Mouse (Mus musculus) neural tube, embryonic 12.5 days (tissue): ENCODE data around the gene Vgll2. TPM values are rescaled to one million over a fixed set of nuclear protein-coding genes. Genes with fewer than 3 reads are reported as not detected.

ENCODE experiments used
- ATAC-seq: fragments of 200-750 bp; cut with Nextera tagmentation; 2 replicates; pipeline ENCODE4 v1.8.0; 2017; ENCODE audit warnings: low read depth, mild to moderate bottlenecking, moderate TSS enrichment, moderate library complexity; ENCODE audit not compliant: low FRiP score
- H3K27ac ChIP-seq: fragments of 300-500 bp; sonication (generic); 2 replicates; pipeline ENCODE4 v1.5.1; 2016
- H3K27me3 ChIP-seq: fragments of 300-500 bp; sonication (generic); replicated peaks from 2 replicates; pipeline ENCODE4 v1.6.1; 2016; ENCODE audit warnings: mild to moderate bottlenecking
- H3K36me3 ChIP-seq: fragments of 300-500 bp; sonication (generic); 2 replicates; pipeline ENCODE4 v1.6.1; 2016; ENCODE audit warnings: mild to moderate bottlenecking
- H3K4me1 ChIP-seq: fragments of 300-500 bp; sonication (generic); 2 replicates; pipeline ENCODE4 v1.6.1; 2016
- H3K4me2 ChIP-seq: fragments of 300-500 bp; sonication (generic); replicated peaks from 2 replicates; pipeline ENCODE4 v1.6.1; 2016; ENCODE audit warnings: mild to moderate bottlenecking
- H3K4me3 ChIP-seq: fragments of 300-500 bp; sonication (generic); 2 replicates; pipeline ENCODE4 v1.5.1; 2016
- H3K9ac ChIP-seq: fragments of 300-500 bp; sonication (generic); 2 replicates; pipeline ENCODE4 v1.6.1; 2016; ENCODE audit warnings: mild to moderate bottlenecking
- H3K9me3 ChIP-seq: fragments of 300-500 bp; sonication (generic); 2 replicates; pipeline ENCODE4 v1.6.1; 2016; ENCODE audit warnings: mild to moderate bottlenecking
- WGBS: fragments of 180-500 bp; shearing (Covaris S2); methylation state at CpG from one replicate; pipeline ENCODE4 v1.1.7; 2016; 5-methylcytosine and 5-hydroxymethylcytosine counted together
- polyA plus RNA-seq: library from polyadenylated mRNA; unstranded; fragments of >200 nt; fragmentation: Nextera tagmentation; extraction: Ambion mirVana; gene quantifications from 2 replicates; pipeline ENCODE4 v1.2.1, GENCODE M21; 2016

Vgll2 gene
- polyA plus RNA-seq: 8.0 and 11.3 TPM in 2 replicates

DNA sequence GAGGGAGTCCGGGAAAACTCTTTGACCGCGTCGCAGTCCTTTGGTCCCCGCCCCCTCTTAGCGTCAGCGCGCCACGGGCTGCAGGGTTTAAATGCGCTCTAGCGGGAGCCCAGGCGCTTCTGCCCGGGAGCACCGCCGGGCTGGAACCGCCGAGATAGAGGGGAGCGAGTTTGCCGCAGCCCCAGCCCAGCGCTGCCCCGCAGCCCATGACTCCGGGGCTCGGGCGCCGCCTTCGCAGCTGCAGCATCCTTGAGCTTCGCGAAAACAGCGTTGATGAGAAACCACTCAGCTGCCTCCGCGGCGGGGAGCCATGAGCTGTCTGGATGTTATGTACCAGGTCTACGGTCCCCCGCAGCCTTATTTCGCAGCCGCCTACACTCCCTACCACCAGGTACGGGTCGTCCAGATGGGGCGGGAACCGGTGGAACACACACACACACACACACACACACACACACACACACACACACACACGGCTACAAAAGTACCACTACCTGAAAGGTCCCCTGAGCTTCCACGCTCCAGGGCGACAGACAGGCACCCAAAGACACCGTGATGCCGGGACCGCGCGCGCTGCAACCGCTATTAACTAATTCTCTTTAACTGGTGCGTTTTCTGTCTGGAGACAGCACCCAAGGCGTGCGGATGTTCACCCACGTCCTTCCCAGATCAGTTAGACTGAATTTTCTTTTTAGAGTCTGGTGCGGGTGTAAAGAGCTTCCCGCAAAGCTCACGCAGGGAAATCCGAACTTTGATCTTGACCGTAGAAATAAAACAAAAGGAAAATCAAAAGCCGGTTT, at the start of gene Vgll2:
TSS of gene Vgll2 (plus strand) at position 90 of the 800 bp plus-strand sequence.
- Histone ChIP-seq H3K4me2 (peak within 1 kb of the TSS; percentile 92), H3K4me3 (peak within 1 kb of the TSS; percentile 47), H3K9ac (peak within 1 kb of the TSS; percentile 38), H3K36me3 (no peaks in the 10 kb centered on the region), H3K27me3 (peaks cover 80% of the 10 kb centered on the region), H3K9me3 (no peaks in the 10 kb centered on the region), H3K27ac (no peak within 1 kb of the TSS), H3K4me1 (peaks cover 23% of the 10 kb centered on the region)
- peak; percentile 87 for ATAC-seq
- WGBS: under 1% methylated on average over 57 of the region's 60 CpGs

DNA sequence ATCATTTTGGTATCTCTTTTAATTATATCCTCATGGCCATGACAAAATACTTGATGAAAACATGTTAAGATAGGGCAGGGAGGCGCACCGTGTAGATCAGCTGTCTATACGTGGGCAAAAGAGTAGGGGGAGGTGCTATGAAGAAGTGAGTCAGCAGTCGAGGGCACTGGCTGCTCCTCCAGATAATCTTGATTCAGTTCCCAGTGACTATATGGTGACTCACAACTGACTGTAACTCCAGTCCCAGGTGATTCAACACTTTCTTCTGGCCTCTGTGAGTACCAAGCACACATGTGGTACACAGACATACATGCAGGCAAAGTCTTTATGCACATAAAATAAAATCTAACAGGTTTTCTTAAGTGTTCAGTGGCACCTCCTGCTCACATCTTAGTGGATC, 47.2 kb upstream of the Vgll2 start:
- WGBS: 82% methylated on average over 4 of the region's 4 CpGs
- no peak for ATAC-seq
- no peaks in the 10 kb centered on the region for H3K4me1 ChIP-seq

DNA sequence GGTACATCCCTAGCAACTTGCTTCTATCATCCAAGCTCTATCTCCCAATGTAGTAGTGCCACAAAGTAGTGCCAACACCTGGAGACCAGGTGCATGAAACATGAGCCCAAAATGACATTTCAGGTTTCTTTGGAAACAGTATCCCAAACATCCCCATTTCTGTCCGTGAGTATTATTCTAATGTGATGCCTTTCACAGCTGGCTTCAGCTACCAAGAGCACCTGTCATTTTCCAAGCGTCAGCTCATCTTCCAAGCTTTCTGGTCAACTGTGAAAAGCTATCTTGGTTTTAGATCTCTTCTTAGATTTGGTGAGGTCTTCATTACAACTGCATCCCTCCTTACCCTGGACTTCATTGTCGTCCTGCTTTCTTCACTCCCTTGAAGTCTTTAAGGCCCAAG, 46.7 kb upstream of the Vgll2 start:
- H3K27ac ChIP-seq: no peak overlapping the region
- no peaks in the 10 kb centered on the region for H3K9me3 ChIP-seq
- H3K9ac ChIP-seq: no peak overlapping the region
- no peak overlapping the region for H3K4me3 ChIP-seq
- H3K27me3 ChIP-seq: no peaks in the 10 kb centered on the region
- WGBS: 86% methylated on average over 3 of the region's 3 CpGs
- H3K36me3 ChIP-seq: no peaks in the 10 kb centered on the region
- no peaks in the 10 kb centered on the region for H3K4me1 ChIP-seq
- no peak for ATAC-seq
- no peak overlapping the region for H3K4me2 ChIP-seq

More for the DNA sequence above, 47.2 kb upstream of the Vgll2 start:
- no peak overlapping the region for H3K27ac ChIP-seq
- H3K9me3 ChIP-seq: no peaks in the 10 kb centered on the region
- H3K27me3 ChIP-seq: no peaks in the 10 kb centered on the region
- no peak overlapping the region for H3K4me2 ChIP-seq
- no peak overlapping the region for H3K9ac ChIP-seq
- H3K4me3 ChIP-seq: no peak overlapping the region
- no peaks in the 10 kb centered on the region for H3K36me3 ChIP-seq

DNA sequence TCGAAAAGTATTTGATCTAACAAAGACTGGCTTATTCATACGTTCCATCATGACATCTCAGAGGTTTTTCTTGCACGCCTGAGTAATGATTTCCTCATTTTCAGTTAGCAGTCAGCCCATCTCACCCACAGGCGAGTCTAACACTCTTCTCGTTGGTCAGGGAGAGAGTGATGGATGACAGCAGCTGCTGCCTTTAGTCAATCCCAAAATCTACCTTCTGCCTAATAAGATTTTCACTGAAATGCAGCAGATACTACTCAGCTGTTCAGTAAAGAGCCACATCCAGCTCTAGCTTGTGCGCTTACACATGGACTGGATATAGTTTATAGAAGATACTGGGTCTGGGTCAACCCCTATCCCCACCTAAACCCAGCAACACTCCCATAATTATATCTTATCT, 40.7 kb upstream of the Vgll2 start:
- no peaks in the 10 kb centered on the region for H3K36me3 ChIP-seq
- no peak for ATAC-seq
- no peak overlapping the region for H3K4me2 ChIP-seq
- no peak overlapping the region for H3K9ac ChIP-seq
- no peak overlapping the region for H3K27ac ChIP-seq
- H3K4me3 ChIP-seq: no peak overlapping the region
- no peaks in the 10 kb centered on the region for H3K4me1 ChIP-seq
- WGBS: 80% methylated on average over 6 of the region's 6 CpGs
- H3K27me3 ChIP-seq: no peaks in the 10 kb centered on the region
- H3K9me3 ChIP-seq: no peaks in the 10 kb centered on the region

DNA sequence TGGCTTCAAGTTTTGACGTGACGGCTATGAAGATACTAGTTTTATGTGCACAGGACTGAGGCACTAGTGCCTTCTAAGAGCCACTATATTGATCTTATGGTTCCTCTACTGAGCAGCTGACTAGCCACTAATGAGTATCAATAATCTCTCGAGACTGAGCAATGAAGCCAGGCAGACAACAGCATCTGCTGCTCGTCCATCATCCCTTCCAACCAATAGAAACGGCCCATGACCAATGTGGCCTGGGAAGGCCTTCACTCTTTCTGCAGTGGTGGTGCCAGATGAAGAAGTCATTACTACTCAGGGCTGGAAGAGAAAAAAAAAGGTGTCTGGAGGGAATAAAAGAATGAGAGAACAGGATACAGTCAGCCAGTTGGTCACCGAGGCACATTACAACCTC, 39.9 kb upstream of the Vgll2 start:
- Histone ChIP-seq H3K9me3 (no peaks in the 10 kb centered on the region), H3K27me3 (no peaks in the 10 kb centered on the region), H3K4me1 (no peaks in the 10 kb centered on the region), H3K9ac (no peak overlapping the region), H3K4me3 (no peak overlapping the region), H3K36me3 (no peaks in the 10 kb centered on the region), H3K27ac (no peak overlapping the region), H3K4me2 (no peak overlapping the region)
- ATAC-seq: no peak
- WGBS: 70% methylated on average over 6 of the region's 6 CpGs

DNA sequence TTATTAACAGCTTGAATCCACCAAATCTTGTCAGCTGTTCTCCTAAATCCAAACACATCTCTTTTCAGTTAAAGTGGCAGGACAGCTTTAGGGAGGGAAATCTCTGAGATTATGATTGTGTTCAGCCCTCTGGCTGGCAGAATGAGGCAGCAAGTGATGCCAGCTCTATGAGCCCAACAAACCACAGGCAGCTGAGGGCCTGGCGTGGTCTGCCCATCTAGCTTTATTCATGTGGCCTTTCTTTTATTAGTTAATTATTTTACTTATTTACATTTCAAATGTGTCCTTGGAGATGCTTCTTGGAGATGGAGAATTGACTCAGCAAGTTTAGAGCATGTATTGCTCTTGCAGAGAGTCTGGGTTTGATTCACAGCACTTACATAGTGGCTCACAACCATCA, 3.8 kb upstream of the Vgll2 start:
- no peak overlapping the region for H3K4me3 ChIP-seq
- H3K27ac ChIP-seq: no peak overlapping the region
- peaks cover 17% of the 10 kb centered on the region for H3K4me1 ChIP-seq
- no peaks in the 10 kb centered on the region for H3K9me3 ChIP-seq
- H3K9ac ChIP-seq: no peak overlapping the region
- ATAC-seq: no peak
- H3K27me3 ChIP-seq: peaks cover 43% of the 10 kb centered on the region
- no peaks in the 10 kb centered on the region for H3K36me3 ChIP-seq
- 57% methylated on average over 1 of the region's 1 CpGs for WGBS
- no peak overlapping the region for H3K4me2 ChIP-seq

DNA sequence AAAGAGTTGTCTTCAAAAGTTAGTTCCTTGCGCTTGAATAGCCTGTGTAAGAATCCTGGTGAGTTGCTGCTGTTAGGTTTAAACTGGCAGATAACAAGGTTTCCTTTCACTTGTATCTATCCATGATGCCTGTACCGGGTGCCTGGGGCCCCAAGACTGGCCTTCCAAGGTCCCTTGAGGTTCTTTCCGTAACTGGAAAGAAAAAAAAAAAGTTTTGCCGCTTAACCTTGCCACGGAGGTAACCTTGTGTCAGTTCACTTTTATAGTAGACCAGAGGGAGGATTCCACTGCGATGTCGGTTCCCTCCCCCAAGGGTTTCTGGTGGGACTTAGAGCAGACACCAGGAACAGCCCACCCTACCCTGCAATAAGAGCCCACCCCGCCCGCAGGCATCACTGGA, 1.1 kb upstream of the Vgll2 start:
- H3K4me2 ChIP-seq: peak overlapping the region; percentile 92
- no peak overlapping the region for H3K4me3 ChIP-seq
- WGBS: 2% methylated on average over 9 of the region's 9 CpGs

DNA sequence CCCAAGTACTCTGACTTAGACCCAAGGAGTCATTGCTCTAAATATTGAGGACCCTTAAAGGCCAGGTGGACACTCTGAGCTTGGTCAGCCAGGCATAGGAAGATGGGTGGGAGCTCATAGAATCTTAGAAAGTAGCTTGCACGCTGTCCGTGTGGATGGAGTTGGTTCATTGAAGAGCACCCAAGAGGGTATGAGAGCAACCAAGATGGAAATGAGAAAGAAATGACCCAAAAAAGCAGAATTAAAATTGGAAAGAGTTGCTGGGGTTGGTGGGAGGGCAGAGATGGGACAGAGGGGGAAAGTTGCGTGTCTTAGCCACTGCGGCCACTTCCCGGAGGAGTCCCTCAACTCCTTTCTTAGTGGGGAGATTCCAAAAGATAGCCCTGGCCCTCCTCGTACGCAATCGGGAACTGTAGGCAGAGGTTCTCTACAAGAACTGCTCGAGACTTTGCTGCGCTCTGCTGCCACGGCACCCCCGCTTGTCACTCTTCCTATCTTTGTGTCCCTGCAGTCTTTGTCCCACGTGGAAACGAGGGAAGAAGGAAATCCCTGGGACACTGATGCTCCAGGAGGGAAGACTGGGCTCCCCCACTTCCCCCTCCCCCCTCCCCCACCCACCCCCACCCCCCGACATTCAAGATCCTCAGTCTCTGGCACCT, 437 bp upstream of the Vgll2 start:
- H3K9ac ChIP-seq: peak overlapping the region; percentile 38; the same call in 1 of the 2 replicates

More for the DNA sequence above, 1.1 kb upstream of the Vgll2 start:
- no peak overlapping the region for H3K27ac ChIP-seq
- H3K4me1 ChIP-seq: peaks cover 17% of the 10 kb centered on the region
- no peak for ATAC-seq
- peaks cover 68% of the 10 kb centered on the region for H3K27me3 ChIP-seq
- H3K9ac ChIP-seq: no peak overlapping the region
- H3K36me3 ChIP-seq: no peaks in the 10 kb centered on the region
- no peaks in the 10 kb centered on the region for H3K9me3 ChIP-seq

DNA sequence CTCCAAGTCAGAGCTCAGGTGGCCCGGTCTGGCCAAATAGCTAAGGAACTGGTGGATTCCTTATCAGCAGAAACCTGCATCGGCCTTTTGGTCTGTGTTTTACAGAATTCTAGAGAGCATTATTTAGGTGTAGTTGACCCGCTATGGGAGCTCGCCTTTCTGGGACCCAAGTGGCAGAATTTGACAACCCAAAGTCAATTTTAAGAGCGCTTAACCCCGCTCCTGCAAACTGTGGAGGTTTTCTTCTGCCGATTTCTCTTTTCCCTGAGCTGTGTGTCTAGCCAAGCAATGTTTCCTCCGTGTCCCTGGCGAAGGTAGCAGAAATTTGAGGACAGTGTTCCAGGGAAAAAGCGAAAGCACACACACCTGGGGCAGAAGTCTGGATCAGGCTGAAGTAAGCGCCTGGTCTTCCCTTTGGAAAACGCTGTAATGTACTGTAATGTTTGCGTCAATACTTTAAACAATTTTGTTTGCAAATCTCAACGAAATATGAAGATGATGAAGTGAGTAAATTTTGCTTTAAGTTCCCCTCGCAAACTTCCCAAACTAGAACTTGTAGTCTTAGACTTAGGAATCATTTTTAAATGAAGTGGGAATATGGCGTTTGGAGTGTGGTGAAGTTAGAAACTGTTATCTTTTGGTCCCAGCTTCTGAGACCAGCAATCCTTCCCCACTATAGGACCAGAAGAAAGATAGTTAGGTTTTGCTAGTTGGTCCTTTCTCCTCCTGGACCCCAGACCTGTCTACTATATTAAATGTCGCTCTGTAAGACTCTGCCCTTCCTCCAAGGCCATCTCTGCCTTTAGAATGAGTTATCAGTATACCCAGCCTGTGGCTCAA, 1.1 kb downstream of the Vgll2 start:
- H3K4me3 ChIP-seq: peak overlapping the region; percentile 47; the same call in 1 of the 2 replicates
- ATAC-seq: no peak

More for the DNA sequence above, 437 bp upstream of the Vgll2 start:
- Histone ChIP-seq H3K36me3 (no peaks in the 10 kb centered on the region), H3K27me3 (peaks cover 72% of the 10 kb centered on the region), H3K4me2 (peak overlapping the region; percentile 92), H3K4me3 (peak overlapping the region; percentile 47), H3K4me1 (peaks cover 17% of the 10 kb centered on the region), H3K27ac (no peak overlapping the region), H3K9me3 (no peaks in the 10 kb centered on the region)
- peak; percentile 54 for ATAC-seq
- WGBS: 1% methylated on average over 15 of the region's 15 CpGs

DNA sequence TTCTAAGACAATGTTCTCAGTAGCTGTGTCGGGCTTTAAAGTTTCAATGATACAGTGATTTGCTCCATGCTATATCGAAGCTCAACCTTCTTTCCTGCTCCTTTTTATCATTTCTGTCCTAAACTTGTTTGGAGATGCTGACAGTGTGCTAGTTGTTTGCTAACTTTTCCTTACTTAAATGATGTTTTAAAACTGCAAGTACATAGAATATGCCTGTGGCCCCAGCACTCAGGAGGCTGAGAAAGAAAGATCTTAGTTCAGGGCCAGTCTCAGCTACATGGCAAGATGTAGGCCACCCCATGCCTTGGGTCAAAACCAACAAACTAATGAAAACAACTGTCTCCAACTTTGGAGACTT, 1.7 kb downstream of the Vgll2 start:
- peaks cover 92% of the 10 kb centered on the region for H3K27me3 ChIP-seq
- no peak overlapping the region for H3K4me3 ChIP-seq
- H3K36me3 ChIP-seq: no peaks in the 10 kb centered on the region
- no peak overlapping the region for H3K27ac ChIP-seq
- ATAC-seq: no peak
- H3K4me1 ChIP-seq: peaks cover 28% of the 10 kb centered on the region
- WGBS: 10% methylated on average over 2 of the region's 2 CpGs
- no peak overlapping the region for H3K4me2 ChIP-seq
- no peaks in the 10 kb centered on the region for H3K9me3 ChIP-seq
- no peak overlapping the region for H3K9ac ChIP-seq

More for the DNA sequence above, 1.1 kb downstream of the Vgll2 start:
- no peaks in the 10 kb centered on the region for H3K9me3 ChIP-seq
- no peaks in the 10 kb centered on the region for H3K36me3 ChIP-seq
- peaks cover 88% of the 10 kb centered on the region for H3K27me3 ChIP-seq
- H3K4me2 ChIP-seq: peak overlapping the region; percentile 92
- no peak overlapping the region for H3K9ac ChIP-seq
- H3K27ac ChIP-seq: no peak overlapping the region
- H3K4me1 ChIP-seq: peaks cover 28% of the 10 kb centered on the region
- whole genome bisulfite sequencing: 2% methylated on average over 17 of the region's 17 CpGs

DNA sequence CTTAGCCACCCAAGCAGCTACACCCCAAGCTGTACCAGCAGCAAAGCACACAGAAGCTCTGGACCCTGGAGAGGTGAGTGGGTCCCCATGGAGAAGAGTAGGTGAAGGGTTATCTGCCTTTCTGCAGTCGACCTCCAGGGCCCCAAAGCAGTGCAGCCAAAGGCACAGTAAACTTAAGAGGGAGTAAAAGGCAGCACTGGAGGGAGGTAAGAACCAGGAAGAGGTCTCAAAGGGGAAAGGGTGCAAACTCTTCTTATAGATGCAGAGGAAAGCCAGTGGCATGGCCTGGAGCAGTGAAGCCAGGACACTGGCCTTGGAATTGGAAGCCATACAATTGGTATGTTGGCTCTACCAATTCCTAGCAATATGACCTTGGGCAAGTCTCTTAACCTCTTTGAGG, 3.0 kb downstream of the Vgll2 start:
- Histone ChIP-seq H3K4me3 (no peak overlapping the region), H3K36me3 (no peaks in the 10 kb centered on the region), H3K4me1 (peaks cover 28% of the 10 kb centered on the region), H3K9me3 (no peaks in the 10 kb centered on the region), H3K4me2 (no peak overlapping the region), H3K27ac (no peak overlapping the region), H3K27me3 (peaks cover 95% of the 10 kb centered on the region), H3K9ac (no peak overlapping the region)
- ATAC-seq: no peak
- WGBS: 0% methylated on average over 1 of the region's 1 CpGs

DNA sequence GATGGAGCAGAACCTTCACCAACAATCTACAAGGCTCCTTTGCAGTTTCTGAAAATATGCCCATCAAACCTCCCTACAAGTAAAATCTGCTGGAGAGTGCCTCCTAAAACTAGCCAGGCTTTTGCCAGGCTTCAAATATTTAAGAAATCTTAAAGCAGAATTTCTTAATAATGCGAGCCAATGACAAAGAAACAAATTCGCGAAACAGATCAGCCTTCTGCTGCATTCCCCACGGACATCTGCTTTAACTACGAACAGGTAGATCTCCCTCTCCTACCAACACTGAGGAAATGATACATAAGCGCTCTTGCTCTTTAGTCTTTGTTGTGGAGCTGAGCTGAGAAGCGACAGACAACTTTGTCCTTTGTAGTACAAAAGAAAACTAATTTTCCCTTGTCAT, 3.5 kb downstream of the Vgll2 start:
- H3K4me3 ChIP-seq: no peak overlapping the region
- no peak overlapping the region for H3K27ac ChIP-seq
- H3K4me1 ChIP-seq: peaks cover 28% of the 10 kb centered on the region
- peaks cover 93% of the 10 kb centered on the region for H3K27me3 ChIP-seq
- H3K9me3 ChIP-seq: no peaks in the 10 kb centered on the region
- ATAC-seq: no peak
- 7% methylated on average over 7 of the region's 7 CpGs for WGBS
- H3K9ac ChIP-seq: no peak overlapping the region
- no peaks in the 10 kb centered on the region for H3K36me3 ChIP-seq
- no peak overlapping the region for H3K4me2 ChIP-seq
